Mouse (Mus musculus) ES-Bruce4 (cell line): ENCODE results near the gene Notch1.

Source experiments
- CTCF ChIP-seq: IDR thresholded peaks from one replicate; pipeline ENCODE4 v1.8.1; 2011; ENCODE audit warnings: low read depth, low read length
- EP300 ChIP-seq: IDR thresholded peaks from 2 replicates; pipeline ENCODE4 v1.6.1; 2011; ENCODE audit warnings: low read depth, low read length; ENCODE audit not compliant: insufficient read depth
- POLR2A ChIP-seq: IDR thresholded peaks from one replicate; pipeline ENCODE4 v1.8.1; 2011; ENCODE audit warnings: low read length; ENCODE audit not compliant: insufficient read depth

- TF ChIP-seq POLR2A, result no peak
- 0 out of 2 replicates have a peak, but pooled peaks have one; percentile 12 for TF ChIP-seq EP300
- TF ChIP-seq CTCF, result no peak
Measured at GRCm38 (mm10) chr2:26444946-26445665, 71.4 kb downstream of the Notch1 start, which contains the start of gene Sec16a.
